Mouse (Mus musculus) liver, embryonic 14.5 days (tissue): ENCODE measurements around the gene Vars. TPM values are rescaled to one million over a fixed set of nuclear protein-coding genes. Genes with fewer than 3 reads are reported as not detected.
A peak's percentile ranks its signal among the peaks of the same experiment; 100 is the strongest.

ENCODE experiments used
- ATAC-seq: fragments of 200-750 bp; cut with Nextera tagmentation; 2 replicates; pipeline ENCODE4 v1.8.0; 2017; ENCODE audit warnings: moderate number of reproducible peaks, mild to moderate bottlenecking, moderate library complexity; ENCODE audit not compliant: insufficient read depth
- DNase-seq, 3 experiments: peaks; one replicate each; pipeline ENCODE4 v3.0.0-alpha.2; 2012 to 2013; ENCODE audit warnings: low read depth in 3 of 3, low spot score in 3 of 3
- H3K27ac ChIP-seq: fragments of 300-500 bp; sonication (generic); 2 replicates; pipeline ENCODE4 v1.5.1; 2014; ENCODE audit warnings: moderate library complexity, mild to moderate bottlenecking, control low read depth, inconsistent platforms
- H3K27me3 ChIP-seq: fragments of 300-500 bp; sonication (generic); 2 replicates; pipeline ENCODE4 v1.6.1; 2014; ENCODE audit warnings: mild to moderate bottlenecking, low read length, moderate library complexity; ENCODE audit not compliant: control insufficient read depth, insufficient read depth
- H3K36me3 ChIP-seq: fragments of 300-500 bp; sonication (generic); replicated peaks from 2 replicates; pipeline ENCODE4 v1.6.1; 2014; ENCODE audit warnings: low read depth; ENCODE audit not compliant: control insufficient read depth, insufficient read depth
- H3K4me1 ChIP-seq, 2 experiments: fragments of 200-500 bp in 1 of 2; fragments of 300-500 bp in 1 of 2; sonication (generic) in 1 of 2; replicated peaks; 2 replicates each; pipeline ENCODE4 v1.6.1; 2012 to 2014; ENCODE audit warnings: antibody characterized with exemption in 1 of 2, inconsistent platforms in 1 of 2, low read length in 1 of 2; ENCODE audit not compliant: control insufficient read depth in 2 of 2, insufficient read depth in 2 of 2
- H3K4me2 ChIP-seq: fragments of 300-500 bp; sonication (generic); 2 replicates; pipeline ENCODE4 v1.6.1; 2014; ENCODE audit warnings: low read depth, mild to moderate bottlenecking, control low read depth, moderate library complexity
- H3K4me3 ChIP-seq, 2 experiments: fragments of 200-500 bp in 1 of 2; fragments of 300-500 bp in 1 of 2; sonication (generic) in 1 of 2; 2 replicates each; pipeline ENCODE4 v1.5.1; 2012 to 2014; ENCODE audit warnings: low read depth in 2 of 2, low read length in 2 of 2, mild to moderate bottlenecking in 2 of 2, control low read depth in 1 of 2, inconsistent platforms in 1 of 2, moderate library complexity in 1 of 2; ENCODE audit not compliant: insufficient read depth in 1 of 2
- H3K9ac ChIP-seq: fragments of 300-500 bp; sonication (generic); replicated peaks from 2 replicates; pipeline ENCODE4 v1.6.1; 2014; ENCODE audit warnings: mild to moderate bottlenecking, control low read depth, moderate library complexity
- H3K9me3 ChIP-seq: fragments of 300-500 bp; sonication (generic); 2 replicates; pipeline ENCODE4 v1.6.1; 2016; ENCODE audit warnings: low read length, mixed read lengths; ENCODE audit not compliant: control insufficient read depth
- CTCF ChIP-seq: IDR thresholded peaks from 2 replicates; pipeline ENCODE4 v1.5.1; 2016; ENCODE audit warnings: antibody characterized with exemption, low read depth, control low read depth
- EP300 ChIP-seq: IDR thresholded peaks from 2 replicates; pipeline ENCODE4 v1.6.1; 2016; ENCODE audit warnings: antibody characterized with exemption, low read depth
- WGBS: fragments of 180-500 bp; shearing (Covaris S2); extraction: QIAGEN DNeasy Blood & Tissue Kit; methylation state at CpG from one replicate; pipeline ENCODE4 v1.1.7; 2014; ENCODE audit not compliant: insufficient replicate concordance; 5-methylcytosine and 5-hydroxymethylcytosine counted together
- polyA plus RNA-seq, 2 experiments: library from polyadenylated mRNA; depleted of rRNA in 1 of 2; stranded (reverse) in 1 of 2; unstranded in 1 of 2; fragments of >200 nt; fragmentation: Nextera tagmentation in 1 of 2; extraction: Ambion mirVana in 1 of 2; gene quantifications; 2 replicates each; pipeline versions ENCODE4 v1.2.1 to v1.2.3; 2012 to 2014

Vars gene
- polyA plus RNA-seq, 2 experiments, result 61.7 to 67.6 TPM

DNA sequence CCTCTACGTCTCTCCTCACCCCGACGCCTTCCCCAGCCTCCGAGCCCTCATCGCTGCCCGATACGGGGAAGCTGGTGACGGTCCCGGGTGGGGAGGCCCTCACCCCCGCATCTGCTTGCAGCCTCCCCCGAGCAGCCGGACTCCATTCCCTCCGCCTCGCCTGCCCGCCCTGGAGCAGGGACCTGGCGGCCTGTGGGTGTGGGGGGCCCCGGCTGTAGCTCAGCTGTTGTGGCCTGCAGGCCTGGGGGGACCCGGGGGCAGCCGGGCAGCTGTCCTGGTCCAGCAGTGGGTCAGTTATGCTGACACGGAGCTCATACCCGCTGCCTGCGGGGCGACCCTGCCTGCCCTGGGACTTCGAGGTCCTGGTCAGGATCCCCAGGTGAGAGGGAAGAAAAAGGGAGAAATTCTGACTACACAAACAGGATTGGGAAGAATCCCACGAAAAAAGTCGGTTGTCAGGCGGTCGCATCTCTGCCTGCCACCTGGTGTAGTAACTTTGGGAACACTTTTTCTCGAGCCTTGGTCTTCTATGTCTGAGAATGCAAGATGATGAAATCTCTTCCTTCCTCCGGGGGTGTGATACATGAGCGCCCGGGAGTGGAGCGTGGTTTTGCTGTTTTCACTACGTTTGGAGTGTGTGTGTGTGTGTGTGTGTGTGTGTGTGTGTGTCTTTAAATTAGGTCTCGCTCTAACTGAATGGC is 815 bp downstream of the Vars start:
- DNase-seq (no peak), ATAC-seq (peak; percentile 7; the same call in 1 of the 2 replicates)
- Histone ChIP-seq H3K27me3 (no peaks in the 10 kb centered on the region), H3K27ac (peak overlapping the region; percentile 87), H3K4me2 (peak overlapping the region; percentile 88), H3K9ac (peak overlapping the region; percentile 81), H3K9me3 (no peaks in the 10 kb centered on the region), H3K4me1 (peaks cover 32 to 45% of the 10 kb centered on the region in 2 experiments), H3K36me3 (peaks cover 46% of the 10 kb centered on the region), H3K4me3 (peak overlapping the region; percentile 73 to 89)
- TF ChIP-seq CTCF (no peak), EP300 (no peak)
- under 1% methylated on average over 35 of the region's 35 CpGs for WGBS

DNA sequence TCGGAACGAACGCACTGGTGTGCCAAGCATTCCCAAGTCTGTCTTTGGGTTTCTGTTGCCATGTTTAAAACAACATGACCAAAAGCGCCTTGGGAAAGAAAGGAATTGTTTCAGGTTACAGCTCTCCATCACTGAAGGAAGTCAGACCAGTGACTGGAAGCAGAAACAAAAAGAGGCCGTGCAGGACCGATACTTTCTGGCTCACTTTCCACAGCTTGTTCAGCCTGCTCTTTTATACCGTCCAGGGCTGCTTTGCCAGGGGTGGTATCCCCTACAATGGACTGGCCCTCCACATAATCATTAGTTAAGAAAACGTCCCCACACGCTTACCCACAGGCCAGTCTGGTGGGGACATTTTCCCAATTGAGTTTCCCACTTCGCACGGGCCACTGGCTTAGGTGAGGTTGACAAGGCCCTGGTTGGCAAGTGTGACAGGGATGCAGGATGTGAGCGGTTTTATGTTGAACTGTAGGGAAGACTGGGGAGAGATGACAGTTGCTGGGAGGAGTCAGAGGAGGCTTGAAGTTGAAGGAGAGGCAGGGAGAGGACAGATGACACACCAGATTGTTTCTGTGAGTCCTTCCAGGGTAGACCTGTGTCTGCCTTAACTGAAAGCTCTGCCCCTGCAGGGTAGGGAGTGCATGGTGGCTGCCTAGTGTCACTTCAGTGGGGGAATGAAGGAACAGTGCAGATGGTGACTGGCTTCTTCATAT is 1.5 kb downstream of the Vars start:
- Histone ChIP-seq H3K4me3 (peak overlapping the region; percentile 73 to 89), H3K4me1 (peaks cover 29 to 40% of the 10 kb centered on the region in 2 experiments), H3K9me3 (no peaks in the 10 kb centered on the region), H3K27ac (peak overlapping the region; percentile 87), H3K9ac (peak overlapping the region; percentile 81), H3K4me2 (peak overlapping the region; percentile 88), H3K27me3 (no peaks in the 10 kb centered on the region), H3K36me3 (peaks cover 45% of the 10 kb centered on the region)
- 3% methylated on average over 12 of the region's 12 CpGs for WGBS
- peak; percentile 16 for ATAC-seq
- TF ChIP-seq CTCF (peak; percentile 23; the same call in 1 of the 2 replicates), EP300 (no peak; the same call in 1 of the 2 replicates)
- peak in 2 of 3 experiments; percentile 49 to 70 for DNase-seq

DNA sequence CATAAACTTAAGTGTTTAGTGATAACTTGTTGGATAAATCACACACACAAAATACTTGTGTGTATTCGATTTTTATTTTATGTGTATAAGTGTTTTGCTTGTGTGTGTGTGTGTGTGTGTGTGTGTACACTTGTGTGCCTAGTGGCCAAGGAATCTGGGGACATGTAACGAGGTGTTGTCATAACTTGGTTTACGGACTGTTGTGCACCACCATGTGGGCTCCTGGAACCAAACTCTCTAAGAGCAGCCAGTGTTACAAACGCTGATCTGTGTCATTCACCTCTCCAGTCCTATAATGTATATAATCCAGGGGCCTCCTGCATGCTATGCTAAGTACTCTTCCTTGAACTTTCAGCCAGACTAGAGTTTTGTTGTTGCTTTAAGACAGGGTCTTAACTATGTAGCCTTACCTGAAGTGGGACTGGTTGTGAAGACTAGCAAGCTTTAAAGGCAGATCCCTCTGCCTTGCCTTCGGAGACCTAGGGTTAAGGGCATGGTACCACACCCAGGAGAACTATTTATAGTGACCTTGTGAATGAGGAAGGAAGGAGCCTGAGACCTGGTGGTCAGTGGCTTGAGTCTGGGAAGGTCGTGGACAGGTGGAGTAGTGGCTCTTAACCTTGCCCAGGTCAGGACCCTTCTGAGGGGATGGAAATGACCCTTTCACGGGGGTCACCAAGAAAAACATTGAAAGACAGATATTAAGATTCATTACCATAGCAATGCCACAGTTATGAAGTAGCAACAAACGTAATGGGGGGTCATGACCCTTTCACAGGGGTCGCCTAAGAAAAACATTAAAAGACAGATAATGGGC is 2.4 kb downstream of the Vars start:
- H3K27me3 ChIP-seq, result no peaks in the 10 kb centered on the region
- peak overlapping the region; percentile 87 for H3K27ac ChIP-seq
- H3K4me2 ChIP-seq, result peak overlapping the region; percentile 88
- peak overlapping the region; percentile 81 for H3K9ac ChIP-seq
- peaks cover 43% of the 10 kb centered on the region for H3K36me3 ChIP-seq
- WGBS, result 33% methylated on average over 9 of the region's 9 CpGs
- H3K9me3 ChIP-seq, result no peaks in the 10 kb centered on the region
- TF ChIP-seq EP300 (no peak), CTCF (no peak)
- no peak for DNase-seq
- H3K4me3 ChIP-seq, result peak overlapping the region; percentile 73 to 89
- H3K4me1 ChIP-seq, result peaks cover 22 to 32% of the 10 kb centered on the region in 2 experiments
- no peak for ATAC-seq

DNA sequence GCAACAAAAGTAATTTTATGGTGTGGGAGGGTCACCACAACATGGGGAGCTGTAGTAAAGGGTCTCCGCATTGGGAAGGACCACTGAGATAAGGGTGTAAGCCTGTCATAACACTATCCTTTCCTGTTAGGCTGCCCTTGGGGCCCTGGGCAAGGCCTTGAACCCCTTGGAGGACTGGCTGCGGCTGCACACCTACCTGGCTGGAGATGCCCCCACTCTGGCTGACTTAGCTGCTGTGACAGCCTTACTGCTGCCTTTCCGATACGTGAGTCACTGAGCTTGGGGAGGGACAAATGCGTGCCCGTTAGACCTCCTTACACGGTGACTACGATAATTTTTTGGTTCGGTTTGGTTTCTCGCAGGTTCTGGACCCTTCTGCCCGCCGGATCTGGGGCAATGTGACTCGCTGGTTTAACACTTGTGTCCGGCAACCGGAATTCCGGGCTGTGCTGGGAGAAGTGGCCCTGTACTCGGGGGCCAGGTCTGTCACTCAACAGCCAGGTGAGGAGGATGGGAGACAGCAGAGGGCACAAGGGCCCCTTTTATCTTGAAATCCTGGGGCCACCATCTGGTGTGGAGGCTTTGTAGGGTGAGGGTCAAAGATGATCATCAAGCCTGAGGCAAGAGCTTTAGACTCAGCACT is 3.4 kb downstream of the Vars start:
- Histone ChIP-seq H3K4me3 (no peak overlapping the region), H3K27me3 (no peaks in the 10 kb centered on the region), H3K4me1 (peaks cover 15 to 23% of the 10 kb centered on the region in 2 experiments), H3K27ac (no peak overlapping the region), H3K36me3 (peaks cover 45% of the 10 kb centered on the region), H3K9ac (no peak overlapping the region), H3K4me2 (peak overlapping the region; percentile 88), H3K9me3 (no peaks in the 10 kb centered on the region)
- ATAC-seq (no peak), DNase-seq (no peak)
- 85% methylated on average over 17 of the region's 17 CpGs for WGBS
- TF ChIP-seq EP300 (no peak), CTCF (no peak)
